Mouse (Mus musculus) hindbrain, postnatal 0 days (tissue): ENCODE data around the gene Nrp1. TPM values are rescaled to one million over a fixed set of nuclear protein-coding genes. Genes with fewer than 3 reads are reported as not detected.

Experiments used
- ATAC-seq: fragments of 200-750 bp; cut with Nextera tagmentation; 2 replicates; pipeline ENCODE4 v1.8.0; 2017; ENCODE audit warnings: mild to moderate bottlenecking, moderate TSS enrichment, moderate library complexity
- DNase-seq: peaks from one replicate; pipeline ENCODE4 v3.0.0-alpha.2; 2015; ENCODE audit warnings: low spot score
- H3K27ac ChIP-seq: fragments of 300-500 bp; sonication (generic); 2 replicates; pipeline ENCODE4 v1.5.1; 2014; ENCODE audit warnings: mild to moderate bottlenecking
- H3K27me3 ChIP-seq: fragments of 300-500 bp; sonication (generic); 2 replicates; pipeline ENCODE4 v1.6.1; 2014; ENCODE audit warnings: low read length, mixed read lengths; ENCODE audit not compliant: insufficient read depth
- H3K36me3 ChIP-seq: fragments of 300-500 bp; sonication (generic); 2 replicates; pipeline ENCODE4 v1.6.1; 2014; ENCODE audit warnings: low read length, mixed read lengths; ENCODE audit not compliant: insufficient read depth
- H3K4me1 ChIP-seq: fragments of 300-500 bp; sonication (generic); 2 replicates; pipeline ENCODE4 v1.6.1; 2014; ENCODE audit warnings: antibody characterized with exemption, low read length, mixed read lengths; ENCODE audit not compliant: insufficient read depth
- H3K4me2 ChIP-seq: fragments of 300-500 bp; sonication (generic); 2 replicates; pipeline ENCODE4 v1.6.1; 2014; ENCODE audit warnings: low read depth, mild to moderate bottlenecking, low read length, moderate library complexity, mixed read lengths
- H3K4me3 ChIP-seq: fragments of 300-500 bp; sonication (generic); 2 replicates; pipeline ENCODE4 v1.5.1; 2014; ENCODE audit warnings: low read length
- H3K9ac ChIP-seq: fragments of 300-500 bp; sonication (generic); replicated peaks from 2 replicates; pipeline ENCODE4 v1.6.1; 2014; ENCODE audit warnings: mild to moderate bottlenecking, low read length, moderate library complexity, mixed read lengths
- H3K9me3 ChIP-seq: fragments of 300-500 bp; sonication (generic); 2 replicates; pipeline ENCODE4 v1.6.1; 2016; ENCODE audit warnings: low read length, mixed read lengths
- CTCF ChIP-seq: IDR thresholded peaks from 2 replicates; pipeline ENCODE4 v1.5.1; 2016; ENCODE audit warnings: antibody characterized with exemption, control low read depth, low read depth
- WGBS: fragments of 180-500 bp; shearing (Covaris S2); extraction: QIAGEN DNeasy Blood & Tissue Kit; methylation state at CpG from one replicate; pipeline ENCODE4 v1.1.7; 2014; 5-methylcytosine and 5-hydroxymethylcytosine counted together
- polyA plus RNA-seq: library from polyadenylated mRNA; unstranded; fragments of >200 nt; fragmentation: Nextera tagmentation; extraction: Ambion mirVana; gene quantifications from 2 replicates; pipeline ENCODE4 v1.2.1, GENCODE M21; 2015
- total RNA-seq: library from RNA; depleted of rRNA; stranded (reverse); fragments of >200 nt; gene quantifications from 2 replicates; pipeline ENCODE4 v1.2.3, GENCODE M21; 2014

Nrp1 gene
- total and polyA plus RNA-seq, 2 experiments from 2014 or later = 44.3 to 51.0 TPM

- TF ChIP-seq CTCF = no peak
- ATAC-seq = no peak
- H3K4me2 ChIP-seq = no peak overlapping the region
- no peaks in the 10 kb centered on the region for H3K9me3 ChIP-seq
- 18% methylated on average over 3 of the region's 3 CpGs for WGBS
- H3K9ac ChIP-seq = no peak overlapping the region
- no peak overlapping the region for H3K4me3 ChIP-seq
- no peak overlapping the region for H3K27ac ChIP-seq
- DNase-seq = no peak
- no peaks in the 10 kb centered on the region for H3K27me3 ChIP-seq
- no peaks in the 10 kb centered on the region for H3K36me3 ChIP-seq
- H3K4me1 ChIP-seq = 0 out of 2 replicates have a peak, but pooled peaks cover 3% of the 10 kb centered on the region
Measured at GRCm38 (mm10) chr8:128383176-128383575, 24.8 kb downstream of the Nrp1 start.

DNA sequence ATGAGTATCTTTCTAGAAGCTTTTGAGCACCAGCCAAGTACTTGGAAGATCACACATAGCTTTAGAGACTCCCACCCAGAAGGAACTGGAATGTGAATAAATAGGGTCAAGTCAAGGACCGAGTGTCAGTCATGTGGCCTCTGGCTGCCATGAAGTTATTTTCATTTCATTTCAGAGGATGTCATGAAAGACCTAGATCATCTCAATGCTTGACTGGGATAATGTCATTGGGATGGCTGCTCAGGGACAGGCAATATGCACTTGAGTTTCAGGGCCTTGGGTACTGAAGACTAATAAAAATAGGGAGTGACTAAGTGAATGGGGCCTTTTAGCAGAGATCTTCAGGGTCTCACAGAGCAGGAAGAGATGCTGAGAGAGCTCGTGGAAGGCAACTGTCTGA is 26.0 kb downstream of the Nrp1 start:
- TF ChIP-seq CTCF = no peak
- 66% methylated on average over 2 of the region's 2 CpGs for WGBS
- Histone ChIP-seq H3K4me2 (no peak overlapping the region), H3K4me1 (no peaks in the 10 kb centered on the region), H3K27me3 (no peaks in the 10 kb centered on the region), H3K9me3 (no peaks in the 10 kb centered on the region), H3K36me3 (no peaks in the 10 kb centered on the region), H3K9ac (no peak overlapping the region), H3K4me3 (no peak overlapping the region), H3K27ac (no peak overlapping the region)
- no peak for ATAC-seq
- no peak for DNase-seq

- no peak for TF ChIP-seq CTCF
Measured at GRCm38 (mm10) chr8:128384921-128385332, 26.5 kb downstream of the Nrp1 start.

GRCm38 (mm10) chr8:128386963-128387621 is 28.7 kb downstream of the Nrp1 start:
- H3K27ac ChIP-seq = no peak overlapping the region
- no peak overlapping the region for H3K4me3 ChIP-seq
- TF ChIP-seq CTCF = no peak
- no peaks in the 10 kb centered on the region for H3K27me3 ChIP-seq
- H3K4me1 ChIP-seq = no peaks in the 10 kb centered on the region
- H3K36me3 ChIP-seq = no peaks in the 10 kb centered on the region
- ATAC-seq (no peak), DNase-seq (no peak)
- H3K4me2 ChIP-seq = no peak overlapping the region
- no peaks in the 10 kb centered on the region for H3K9me3 ChIP-seq
- H3K9ac ChIP-seq = no peak overlapping the region
- 81% methylated on average over 2 of the region's 2 CpGs for WGBS

More at GRCm38 (mm10) chr8:128384921-128385332, 26.5 kb downstream of the Nrp1 start:
- Histone ChIP-seq H3K4me2 (no peak overlapping the region), H3K4me3 (no peak overlapping the region), H3K4me1 (no peaks in the 10 kb centered on the region), H3K27ac (no peak overlapping the region), H3K9me3 (no peaks in the 10 kb centered on the region), H3K27me3 (no peaks in the 10 kb centered on the region), H3K9ac (no peak overlapping the region), H3K36me3 (no peaks in the 10 kb centered on the region)
- DNase-seq = no peak
- WGBS = 33% methylated on average over 5 of the region's 5 CpGs
- ATAC-seq = no peak

GRCm38 (mm10) chr8:128390759-128391158 is 32.4 kb downstream of the Nrp1 start:
- H3K9ac ChIP-seq = no peak overlapping the region
- TF ChIP-seq CTCF = no peak
- DNase-seq (no peak), ATAC-seq (no peak)
- no peaks in the 10 kb centered on the region for H3K9me3 ChIP-seq
- no peak overlapping the region for H3K4me2 ChIP-seq
- no peak overlapping the region for H3K4me3 ChIP-seq
- H3K27me3 ChIP-seq = no peaks in the 10 kb centered on the region
- H3K27ac ChIP-seq = no peak overlapping the region
- no peaks in the 10 kb centered on the region for H3K36me3 ChIP-seq
- no peaks in the 10 kb centered on the region for H3K4me1 ChIP-seq

- no peak overlapping the region for H3K4me2 ChIP-seq
- no peak for TF ChIP-seq CTCF
- no peaks in the 10 kb centered on the region for H3K9me3 ChIP-seq
- no peaks in the 10 kb centered on the region for H3K27me3 ChIP-seq
- H3K4me1 ChIP-seq = no peaks in the 10 kb centered on the region
- H3K27ac ChIP-seq = no peak overlapping the region
- no peak for ATAC-seq
- no peaks in the 10 kb centered on the region for H3K36me3 ChIP-seq
- no peak overlapping the region for H3K9ac ChIP-seq
- 86% methylated on average over 4 of the region's 4 CpGs for WGBS
- no peak overlapping the region for H3K4me3 ChIP-seq
- no peak for DNase-seq
Measured at GRCm38 (mm10) chr8:128391182-128391760, 32.9 kb downstream of the Nrp1 start.

GRCm38 (mm10) chr8:128394671-128395193 is 36.3 kb downstream of the Nrp1 start:
- no peak overlapping the region for H3K27ac ChIP-seq
- H3K4me1 ChIP-seq = 0 out of 2 replicates have a peak, but pooled peaks cover 4% of the 10 kb centered on the region
- no peak for TF ChIP-seq CTCF
- H3K9me3 ChIP-seq = no peaks in the 10 kb centered on the region
- H3K9ac ChIP-seq = no peak overlapping the region
- H3K4me3 ChIP-seq = no peak overlapping the region
- no peak for ATAC-seq
- no peaks in the 10 kb centered on the region for H3K36me3 ChIP-seq
- no peaks in the 10 kb centered on the region for H3K27me3 ChIP-seq
- no peak for DNase-seq
- H3K4me2 ChIP-seq = no peak overlapping the region
- 84% methylated on average over 5 of the region's 5 CpGs for WGBS
